Mouse (Mus musculus) liver, adult 2 months (tissue): Measurements from ENCODE around the gene Ccdc177. TPM values are rescaled to one million over a fixed set of nuclear protein-coding genes. Genes with fewer than 3 reads are reported as not detected.

Experiments
- DNase-seq: peaks from one replicate; pipeline ENCODE4 v3.0.0-alpha.2; 2011; ENCODE audit warnings: low read depth, low spot score; ENCODE audit errors: extremely low read depth
- H3K27ac ChIP-seq: fragments of 200-500 bp; replicated peaks from 2 replicates; pipeline ENCODE4 v1.5.1; 2012; ENCODE audit warnings: low read depth, mild to moderate bottlenecking, control low read depth, inconsistent platforms, low read length; ENCODE audit not compliant: insufficient read depth
- H3K27me3 ChIP-seq: fragments of 200-500 bp; 2 replicates; pipeline ENCODE4 v1.6.1; 2012; ENCODE audit warnings: mild to moderate bottlenecking, moderate library complexity, low read length, inconsistent platforms; ENCODE audit not compliant: control insufficient read depth, insufficient read depth
- H3K36me3 ChIP-seq: fragments of 200-500 bp; 2 replicates; pipeline ENCODE4 v1.6.1; 2012; ENCODE audit warnings: low read length, inconsistent platforms; ENCODE audit not compliant: control insufficient read depth, insufficient read depth
- H3K4me1 ChIP-seq: fragments of 200-500 bp; 2 replicates; pipeline ENCODE4 v1.6.1; 2011; ENCODE audit warnings: low read length; ENCODE audit not compliant: control insufficient read depth, insufficient read depth
- H3K4me3 ChIP-seq: fragments of 200-500 bp; 2 replicates; pipeline ENCODE4 v1.5.1; 2011; ENCODE audit warnings: low read depth, mild to moderate bottlenecking, control low read depth, low read length, moderate library complexity; ENCODE audit not compliant: insufficient read depth
- H3K79me2 ChIP-seq: fragments of 200-500 bp; 2 replicates; pipeline ENCODE4 v1.6.1; 2012; ENCODE audit warnings: inconsistent platforms, mild to moderate bottlenecking, low read length, moderate library complexity; ENCODE audit not compliant: control insufficient read depth, insufficient read depth
- H3K9ac ChIP-seq: fragments of 200-500 bp; 2 replicates; pipeline ENCODE4 v1.6.1; 2012; ENCODE audit warnings: low read depth, mild to moderate bottlenecking, control low read depth, inconsistent platforms, low read length
- CTCF ChIP-seq: fragments of 200-500 bp; IDR thresholded peaks from 2 replicates; pipeline ENCODE4 v1.5.1; 2011; ENCODE audit warnings: low read depth, low read length, control low read depth
- POLR2A ChIP-seq: fragments of 200-500 bp; IDR thresholded peaks from 2 replicates; pipeline ENCODE4 v1.6.1; 2011; ENCODE audit warnings: low read length, control low read depth; ENCODE audit not compliant: insufficient read depth; ENCODE audit errors: extremely low read depth
- WGBS: fragments of 180-500 bp; shearing (Covaris S2); methylation state at CpG from one replicate; pipeline ENCODE4 v1.1.7; 2018; 5-methylcytosine and 5-hydroxymethylcytosine counted together
- polyA plus RNA-seq: library from polyadenylated mRNA; depleted of rRNA; stranded (reverse); fragments of >200 nt; gene quantifications from 2 replicates; pipeline ENCODE4 v1.2.3, GENCODE M21; 2012
- total RNA-seq: library from RNA; depleted of rRNA; stranded (reverse); fragments of >200 nt; gene quantifications from 2 replicates; pipeline ENCODE4 v1.2.3, GENCODE M21; 2014

Gene Ccdc177
- total and polyA plus RNA-seq, 2 experiments = not detected

- no peak for DNase-seq
- H3K36me3 ChIP-seq = no peaks in the 10 kb centered on the region
- no peak overlapping the region for H3K4me3 ChIP-seq
- H3K27me3 ChIP-seq = no peaks in the 10 kb centered on the region
- H3K4me1 ChIP-seq = peaks cover 23% of the 10 kb centered on the region
- peaks cover 39% of the 10 kb centered on the region for H3K79me2 ChIP-seq
- no peak overlapping the region for H3K9ac ChIP-seq
- no peak overlapping the region for H3K27ac ChIP-seq
- no peak for TF ChIP-seq POLR2A
- TF ChIP-seq CTCF = no peak
- WGBS = 96% methylated on average over 3 of the region's 3 CpGs
These were observed 39.7 kb upstream of the Ccdc177 start for GRCm38 (mm10) chr12:80800156-80800555.

GRCm38 (mm10) chr12:80798271-80798670, 37.8 kb upstream of the Ccdc177 start:
- TF ChIP-seq POLR2A (no peak), CTCF (no peak)
- Histone ChIP-seq H3K27me3 (no peaks in the 10 kb centered on the region), H3K4me3 (no peak overlapping the region), H3K27ac (no peak overlapping the region; the same call in 1 of the 2 replicates), H3K36me3 (no peaks in the 10 kb centered on the region), H3K9ac (no peak overlapping the region), H3K79me2 (peaks cover 33% of the 10 kb centered on the region), H3K4me1 (peaks cover 31% of the 10 kb centered on the region)
- no peak for DNase-seq

DNA sequence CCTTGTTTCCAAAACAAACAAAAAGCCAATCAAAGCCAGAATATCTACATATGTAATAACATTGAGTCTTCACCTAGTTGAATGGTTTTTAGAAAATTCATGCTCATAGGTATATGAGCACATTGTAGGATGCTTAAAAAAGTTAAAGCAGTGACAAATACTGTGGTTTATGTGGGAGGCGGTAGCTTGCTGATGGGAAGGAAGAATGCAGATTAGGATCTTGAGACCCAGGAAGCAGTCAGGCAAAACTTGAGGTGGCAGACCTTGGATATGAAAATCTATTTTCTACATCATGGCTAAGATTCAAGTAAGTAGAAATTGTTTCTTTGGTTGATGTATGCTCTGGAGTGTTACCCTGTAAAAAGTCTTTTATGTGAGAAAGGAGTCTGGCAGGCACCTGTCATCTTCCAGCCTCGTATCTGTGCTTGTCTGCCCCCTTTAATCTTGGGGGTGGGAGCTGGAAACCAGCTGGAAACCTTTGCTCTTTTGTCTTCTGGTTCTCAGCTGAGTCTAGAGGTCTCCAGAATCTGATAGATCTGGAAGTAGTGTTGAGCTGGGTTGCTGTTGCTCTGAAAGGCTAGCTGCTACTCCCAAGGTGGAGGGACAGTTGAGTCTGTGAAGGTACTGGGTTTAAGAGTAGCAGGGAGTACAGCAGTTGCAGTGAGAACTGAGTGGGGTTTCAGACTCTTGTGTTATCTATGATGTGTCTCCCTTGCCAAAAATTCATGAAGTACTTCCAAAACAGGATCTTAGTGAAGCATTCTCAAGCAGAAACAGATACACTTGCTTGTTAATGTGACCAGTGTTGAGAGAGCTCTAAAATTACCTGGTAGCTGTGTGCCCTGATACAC, 34.7 kb upstream of the Ccdc177 start:
- H3K9ac ChIP-seq = no peak overlapping the region; the same call in 1 of the 2 replicates
- H3K36me3 ChIP-seq = no peaks in the 10 kb centered on the region
- no peak for TF ChIP-seq POLR2A
- peak overlapping the region; percentile 43; the same call in 1 of the 2 replicates for H3K27ac ChIP-seq
- peaks cover 23% of the 10 kb centered on the region for H3K79me2 ChIP-seq
- H3K4me3 ChIP-seq = no peak overlapping the region
- peaks cover 30% of the 10 kb centered on the region for H3K4me1 ChIP-seq
- WGBS = 59% methylated on average over 2 of the region's 2 CpGs
- H3K27me3 ChIP-seq = no peaks in the 10 kb centered on the region
- no peak for DNase-seq

DNA sequence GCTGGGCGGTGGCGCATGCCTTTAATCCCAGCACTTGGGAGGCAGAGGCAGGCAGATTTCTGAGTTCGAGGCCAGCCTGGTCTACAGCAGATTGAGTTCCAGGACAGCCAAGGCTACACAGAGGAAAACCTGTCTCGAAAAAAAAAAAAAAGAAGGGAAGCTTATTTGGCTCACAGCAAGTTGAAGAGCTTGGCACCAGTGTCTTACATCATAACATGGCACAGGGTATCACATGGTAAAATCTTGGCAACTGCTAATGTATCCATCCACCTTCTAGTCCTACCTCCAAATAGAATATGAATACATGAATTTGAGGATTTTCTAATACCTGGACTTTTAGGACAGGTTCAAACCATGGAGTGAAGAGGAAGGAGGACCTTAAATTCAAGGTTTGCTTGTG, 34.0 kb upstream of the Ccdc177 start:
- Histone ChIP-seq H3K27ac (peak overlapping the region; percentile 70), H3K4me3 (no peak overlapping the region), H3K27me3 (no peaks in the 10 kb centered on the region), H3K36me3 (no peaks in the 10 kb centered on the region), H3K9ac (no peak overlapping the region), H3K79me2 (peaks cover 21% of the 10 kb centered on the region), H3K4me1 (peaks cover 33% of the 10 kb centered on the region)
- 60% methylated on average over 4 of the region's 4 CpGs for WGBS
- DNase-seq = peak; percentile 83
- TF ChIP-seq CTCF = no peak
- no peak for TF ChIP-seq POLR2A

DNA sequence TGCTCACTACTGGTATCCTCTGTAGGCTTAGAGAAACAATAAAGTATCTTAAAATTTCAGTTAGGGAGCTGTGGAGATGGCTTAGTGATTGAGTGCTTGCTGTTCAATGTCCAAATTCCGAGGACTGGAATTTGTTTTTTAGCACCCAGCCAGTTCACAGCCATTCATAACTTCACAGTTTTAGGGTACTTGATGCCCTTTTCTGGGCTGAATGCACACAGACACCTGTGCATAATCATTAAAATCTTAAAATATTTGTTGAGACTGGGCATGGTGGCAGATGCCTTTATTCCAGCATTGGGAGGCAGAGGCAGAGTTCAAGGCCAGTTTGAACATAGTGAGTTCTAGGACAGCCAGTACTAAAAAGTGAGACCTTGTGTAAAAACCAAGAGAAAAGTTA, 33.0 kb upstream of the Ccdc177 start:
- peak overlapping the region; percentile 91 for H3K27ac ChIP-seq
- H3K79me2 ChIP-seq = peaks cover 21% of the 10 kb centered on the region
- H3K4me3 ChIP-seq = no peak overlapping the region
- peaks cover 33% of the 10 kb centered on the region for H3K4me1 ChIP-seq
- WGBS = 16% methylated on average over 1 of the region's 1 CpGs
- TF ChIP-seq POLR2A (no peak), CTCF (no peak)
- no peaks in the 10 kb centered on the region for H3K27me3 ChIP-seq
- DNase-seq = peak; percentile 85
- H3K9ac ChIP-seq = no peak overlapping the region
- no peaks in the 10 kb centered on the region for H3K36me3 ChIP-seq

DNA sequence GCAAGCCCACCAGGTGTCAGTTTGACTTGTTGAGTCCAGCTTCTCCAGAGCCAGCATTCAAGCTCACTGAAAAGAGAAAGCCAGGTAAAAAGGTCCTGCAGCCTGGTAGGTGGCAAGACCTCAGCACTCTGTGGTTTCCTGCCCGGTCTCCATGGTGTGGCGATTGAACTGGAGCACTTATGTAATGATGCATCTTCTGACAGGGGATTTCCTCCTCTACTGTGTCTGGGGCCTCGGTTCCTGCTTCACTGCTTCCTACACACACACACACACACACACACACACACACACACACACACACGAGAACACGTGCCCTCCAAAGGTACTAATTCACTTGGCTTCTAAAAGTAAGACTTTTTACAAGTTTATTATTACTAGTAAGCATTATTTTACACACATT, 32.4 kb upstream of the Ccdc177 start:
- no peak overlapping the region for H3K4me3 ChIP-seq
- peak; percentile 43 for DNase-seq
- TF ChIP-seq POLR2A (no peak), CTCF (no peak)
- no peak overlapping the region; the same call in 1 of the 2 replicates for H3K9ac ChIP-seq
- H3K79me2 ChIP-seq = peaks cover 17% of the 10 kb centered on the region
- no peaks in the 10 kb centered on the region for H3K36me3 ChIP-seq
- H3K27me3 ChIP-seq = no peaks in the 10 kb centered on the region
- WGBS = 7% methylated on average over 5 of the region's 5 CpGs
- peaks cover 29% of the 10 kb centered on the region for H3K4me1 ChIP-seq
- peak overlapping the region; percentile 82 for H3K27ac ChIP-seq
